Mouse (Mus musculus): ENCODE data around the gene Fanci.

Fanci gene

GRCm38 (mm10) chr7:79464776-79465420, 73.2 kb downstream of the Fanci start:
- WGBS: 11% methylated on average over 47 of the region's 47 CpGs

- WGBS: under 1% methylated on average over 47 of the region's 47 CpGs
Observed at GRCm38 (mm10) chr7:79465461-79466044, 73.8 kb downstream of the Fanci start.

- under 1% methylated on average over 76 of the region's 76 CpGs for whole genome bisulfite sequencing
Observed at GRCm38 (mm10) chr7:79466053-79466901, 74.5 kb downstream of the Fanci start, which contains the start of gene Polg. TSS of gene Polg (minus strand) at chr7:79466362.

GRCm38 (mm10) chr7:79467951-79468350, 76.2 kb downstream of the Fanci start:
- WGBS: 11% methylated on average over 5 of the region's 6 CpGs

- WGBS: 81% methylated on average over 8 of the region's 8 CpGs
Observed at GRCm38 (mm10) chr7:79468994-79469393, 77.3 kb downstream of the Fanci start.

GRCm38 (mm10) chr7:79469766-79470165, 78.0 kb downstream of the Fanci start:
- 95% methylated on average over 5 of the region's 5 CpGs for WGBS

GRCm38 (mm10) chr7:79470718-79471117, 79.0 kb downstream of the Fanci start:
- WGBS: 78% methylated on average over 3 of the region's 3 CpGs

- WGBS: 67% methylated on average over 7 of the region's 7 CpGs
Observed at GRCm38 (mm10) chr7:79471436-79471835, 79.7 kb downstream of the Fanci start.

- WGBS: 60% methylated on average over 2 of the region's 2 CpGs
Observed at GRCm38 (mm10) chr7:79472792-79473191, 81.1 kb downstream of the Fanci start.

GRCm38 (mm10) chr7:79473496-79474194, 81.9 kb downstream of the Fanci start:
- WGBS: 87% methylated on average over 9 of the region's 9 CpGs

GRCm38 (mm10) chr7:79474831-79475399, 83.2 kb downstream of the Fanci start:
- 80% methylated on average over 5 of the region's 5 CpGs for WGBS

- WGBS: 21% methylated on average over 10 of the region's 10 CpGs
Observed at GRCm38 (mm10) chr7:79486528-79486927, 94.8 kb downstream of the Fanci start.

- WGBS: 7% methylated on average over 8 of the region's 8 CpGs
Observed at GRCm38 (mm10) chr7:79493915-79494314, 102.2 kb downstream of the Fanci start.

GRCm38 (mm10) chr7:79495988-79496815, 104.5 kb downstream of the Fanci start:
- WGBS: 8% methylated on average over 38 of the region's 38 CpGs

- 58% methylated on average over 9 of the region's 9 CpGs for WGBS
Observed at GRCm38 (mm10) chr7:79496816-79497328, 105.1 kb downstream of the Fanci start.

GRCm38 (mm10) chr7:79497701-79498115, 106.0 kb downstream of the Fanci start:
- 48% methylated on average over 20 of the region's 20 CpGs for WGBS

GRCm38 (mm10) chr7:79498356-79498755, 106.6 kb downstream of the Fanci start:
- 27% methylated on average over 6 of the region's 6 CpGs for WGBS

GRCm38 (mm10) chr7:79498965-79499595, 107.4 kb downstream of the Fanci start:
- WGBS: 1% methylated on average over 35 of the region's 35 CpGs
